Mouse (Mus musculus) embryonic facial prominence, embryonic 14.5 days (tissue): ENCODE results near the gene Rad9b. TPM values are rescaled to one million over a fixed set of nuclear protein-coding genes. Genes with fewer than 3 reads are reported as not detected.

ENCODE experiments used
- ATAC-seq: fragments of 200-750 bp; cut with Nextera tagmentation; 2 replicates; pipeline ENCODE4 v1.8.0; 2017; ENCODE audit warnings: low read depth, moderate number of reproducible peaks, moderate TSS enrichment
- DNase-seq: peaks from one replicate; pipeline ENCODE4 v3.0.0-alpha.2; 2015; ENCODE audit warnings: low spot score
- H3K27ac ChIP-seq: fragments of 300-500 bp; sonication (generic); replicated peaks from 2 replicates; pipeline ENCODE4 v1.5.1; 2014; ENCODE audit warnings: low read depth, mild to moderate bottlenecking, low read length, moderate library complexity
- H3K27me3 ChIP-seq: fragments of 300-500 bp; sonication (generic); replicated peaks from 2 replicates; pipeline ENCODE4 v1.6.1; 2014; ENCODE audit warnings: low read length; ENCODE audit not compliant: control insufficient read depth, insufficient read depth
- H3K36me3 ChIP-seq: fragments of 300-500 bp; sonication (generic); 2 replicates; pipeline ENCODE4 v1.6.1; 2014; ENCODE audit warnings: low read length, mixed read lengths; ENCODE audit not compliant: control insufficient read depth, insufficient read depth
- H3K4me1 ChIP-seq: fragments of 300-500 bp; sonication (generic); 2 replicates; pipeline ENCODE4 v1.6.1; 2014; ENCODE audit warnings: antibody characterized with exemption, low read length; ENCODE audit not compliant: control insufficient read depth, insufficient read depth
- H3K4me2 ChIP-seq: fragments of 300-500 bp; sonication (generic); 2 replicates; pipeline ENCODE4 v1.6.1; 2014; ENCODE audit warnings: low read depth, mild to moderate bottlenecking, low read length, moderate library complexity, mixed read lengths
- H3K4me3 ChIP-seq: fragments of 300-500 bp; sonication (generic); 2 replicates; pipeline ENCODE4 v1.5.1; 2014; ENCODE audit warnings: low read depth, mild to moderate bottlenecking, low read length
- H3K9ac ChIP-seq: fragments of 300-500 bp; sonication (generic); 2 replicates; pipeline ENCODE4 v1.6.1; 2014; ENCODE audit warnings: low read depth, mild to moderate bottlenecking, low read length, moderate library complexity, mixed read lengths
- H3K9me3 ChIP-seq: fragments of 300-500 bp; sonication (generic); 2 replicates; pipeline ENCODE4 v1.6.1; 2016; ENCODE audit warnings: low read length; ENCODE audit not compliant: control insufficient read depth
- WGBS: fragments of 180-500 bp; shearing (Covaris S2); extraction: QIAGEN DNeasy Blood & Tissue Kit; methylation state at CpG from one replicate; pipeline ENCODE4 v1.1.7; 2014; 5-methylcytosine and 5-hydroxymethylcytosine counted together
- polyA plus RNA-seq: library from polyadenylated mRNA; unstranded; fragments of >200 nt; fragmentation: Nextera tagmentation; extraction: Ambion mirVana; gene quantifications from 2 replicates; pipeline ENCODE4 v1.2.1, GENCODE M21; 2014

Gene Rad9b
- polyA plus RNA-seq, 1 experiment from 2014 or later = 8.0 TPM

DNA sequence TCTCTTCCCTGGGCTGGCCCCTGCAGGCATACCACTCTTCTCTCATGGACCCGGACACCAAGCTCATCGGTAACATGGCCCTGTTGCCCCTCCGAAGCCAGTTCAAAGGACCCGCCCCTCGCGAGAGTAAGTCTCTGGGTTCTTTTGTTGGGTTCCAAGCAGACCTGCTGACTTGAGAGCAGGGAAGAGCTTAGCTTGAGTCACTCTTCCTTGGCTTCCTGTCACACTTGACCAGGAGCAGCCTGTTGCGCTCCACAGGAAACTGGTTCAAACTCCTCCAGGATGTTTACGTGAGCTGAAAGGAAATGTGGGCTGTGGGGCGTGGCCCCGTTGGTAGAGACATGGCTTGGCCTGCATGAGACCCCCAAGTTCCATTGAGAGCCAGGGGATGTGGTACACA is 42.8 kb upstream of the Rad9b start:
- peaks cover 41% of the 10 kb centered on the region for H3K36me3 ChIP-seq
- H3K27ac ChIP-seq = no peak overlapping the region; the same call in 1 of the 2 replicates
- ATAC-seq (no peak), DNase-seq (peak; percentile 43)
- no peaks in the 10 kb centered on the region for H3K9me3 ChIP-seq
- H3K4me3 ChIP-seq = no peak overlapping the region
- 91% methylated on average over 10 of the region's 10 CpGs for WGBS
- no peak overlapping the region for H3K4me2 ChIP-seq
- H3K4me1 ChIP-seq = peaks cover 9% of the 10 kb centered on the region; the same call in 1 of the 2 replicates
- H3K27me3 ChIP-seq = no peaks in the 10 kb centered on the region
- no peak overlapping the region for H3K9ac ChIP-seq

- no peak for ATAC-seq
These were observed 39.9 kb upstream of the Rad9b start for GRCm38 (mm10) chr5:122393887-122394286.

DNA sequence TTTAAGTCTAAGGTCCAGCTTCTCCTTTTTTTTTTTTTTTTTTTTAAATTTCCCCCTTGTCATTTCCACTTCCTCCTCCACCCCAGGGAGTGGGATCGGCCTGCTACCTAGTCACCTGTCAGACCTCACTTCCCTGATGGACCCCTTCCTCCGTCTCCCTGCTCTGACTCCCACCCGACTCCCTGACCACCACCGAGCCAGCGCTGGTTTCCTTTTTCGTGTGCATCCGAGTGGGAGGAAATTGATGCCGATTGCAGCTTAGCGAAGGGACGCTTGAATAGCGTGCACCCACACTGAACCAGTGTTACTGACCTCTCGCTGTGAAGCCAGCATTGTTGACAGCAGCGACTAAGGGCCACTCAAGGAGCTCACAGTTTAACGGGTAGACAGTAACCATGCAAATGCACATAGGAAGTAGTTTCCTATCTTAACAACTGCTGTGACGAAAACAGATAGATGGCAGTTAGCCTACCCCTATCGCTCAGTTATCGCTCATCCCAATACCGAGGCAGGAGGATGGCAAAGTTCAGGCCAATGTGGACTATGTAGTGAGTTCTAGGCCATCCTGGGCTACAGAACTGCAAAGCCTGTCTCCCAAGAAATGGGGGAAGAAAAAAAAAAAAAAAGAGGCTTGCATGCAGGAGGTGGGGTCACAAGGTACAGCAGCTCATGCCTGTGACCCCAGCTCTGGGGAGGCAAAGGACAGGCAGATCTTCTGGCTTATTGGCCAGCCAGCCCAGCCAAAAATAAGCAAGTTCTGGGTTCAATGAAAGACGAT is 38.4 kb upstream of the Rad9b start:
- Histone ChIP-seq H3K4me2 (peak overlapping the region; percentile 77), H3K4me1 (peaks cover 9% of the 10 kb centered on the region; the same call in 1 of the 2 replicates), H3K9me3 (no peaks in the 10 kb centered on the region), H3K27ac (peak overlapping the region; percentile 72; the same call in 1 of the 2 replicates), H3K9ac (peak overlapping the region; percentile 93), H3K36me3 (peaks cover 11% of the 10 kb centered on the region), H3K4me3 (peak overlapping the region; percentile 91), H3K27me3 (no peaks in the 10 kb centered on the region)
- DNase-seq (no peak), ATAC-seq (peak; percentile 24; the same call in 1 of the 2 replicates)
- 17% methylated on average over 19 of the region's 19 CpGs for WGBS

More at GRCm38 (mm10) chr5:122393887-122394286, 39.9 kb upstream of the Rad9b start:
- H3K27ac ChIP-seq = no peak overlapping the region
- no peak overlapping the region for H3K4me3 ChIP-seq
- H3K4me2 ChIP-seq = no peak overlapping the region
- DNase-seq = peak; percentile 58
- no peaks in the 10 kb centered on the region for H3K27me3 ChIP-seq
- no peaks in the 10 kb centered on the region for H3K9me3 ChIP-seq
- H3K36me3 ChIP-seq = peaks cover 18% of the 10 kb centered on the region
- H3K9ac ChIP-seq = no peak overlapping the region
- WGBS = 58% methylated on average over 2 of the region's 2 CpGs
- peaks cover 9% of the 10 kb centered on the region; the same call in 1 of the 2 replicates for H3K4me1 ChIP-seq

DNA sequence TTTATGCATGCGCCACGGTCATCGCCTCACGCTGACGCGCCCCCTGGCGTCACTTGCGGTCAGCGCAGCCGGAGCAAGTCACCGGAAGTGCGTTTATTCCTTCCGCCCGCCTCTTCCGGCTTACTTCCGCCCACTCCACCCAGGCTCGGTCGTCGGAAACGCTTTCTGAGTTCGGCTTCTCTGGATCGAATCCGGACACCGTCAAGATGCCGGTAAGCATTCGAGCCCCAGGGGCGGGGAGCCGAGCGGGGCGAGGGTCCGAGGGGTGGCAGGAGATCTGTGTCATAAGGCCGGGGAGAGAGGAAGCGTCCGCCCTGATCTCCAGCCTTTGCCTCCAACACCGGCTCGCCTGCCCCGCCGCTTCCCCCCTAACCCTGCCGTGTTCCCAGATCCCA is 37.8 kb upstream of the Rad9b start, which contains the start of gene Arpc3:
Gene Arpc3, plus strand, starts transcription at position 93 of the 395 bp plus-strand sequence.
- peak; percentile 93 for DNase-seq
- peak within 1 kb of the TSS; percentile 72 for H3K27ac ChIP-seq
- H3K4me1 ChIP-seq = peaks cover 9% of the 10 kb centered on the region; the same call in 1 of the 2 replicates
- peaks cover 5% of the 10 kb centered on the region for H3K36me3 ChIP-seq
- H3K4me2 ChIP-seq = peak within 1 kb of the TSS; percentile 77
- peak within 1 kb of the TSS; percentile 91 for H3K4me3 ChIP-seq
- WGBS = under 1% methylated on average over 37 of the region's 39 CpGs
- peak within 1 kb of the TSS; percentile 93 for H3K9ac ChIP-seq
- ATAC-seq = peak; percentile 95
- no peaks in the 10 kb centered on the region for H3K9me3 ChIP-seq
- no peaks in the 10 kb centered on the region for H3K27me3 ChIP-seq

GRCm38 (mm10) chr5:122391178-122391785 is 37.2 kb upstream of the Rad9b start:
- Histone ChIP-seq H3K9ac (peak overlapping the region; percentile 93; the same call in 1 of the 2 replicates), H3K4me2 (peak overlapping the region; percentile 77), H3K27ac (no peak overlapping the region), H3K4me3 (peak overlapping the region; percentile 91), H3K27me3 (no peaks in the 10 kb centered on the region), H3K4me1 (peaks cover 9% of the 10 kb centered on the region; the same call in 1 of the 2 replicates), H3K36me3 (0 out of 2 replicates have a peak, but pooled peaks cover under 1% of the 10 kb centered on the region), H3K9me3 (no peaks in the 10 kb centered on the region)
- DNase-seq (no peak), ATAC-seq (no peak)
- 53% methylated on average over 15 of the region's 16 CpGs for WGBS

GRCm38 (mm10) chr5:122390671-122391070 is 36.6 kb upstream of the Rad9b start:
- no peak for DNase-seq
- H3K27me3 ChIP-seq = no peaks in the 10 kb centered on the region
- H3K9me3 ChIP-seq = no peaks in the 10 kb centered on the region
- ATAC-seq = no peak
- H3K4me1 ChIP-seq = peaks cover 9% of the 10 kb centered on the region; the same call in 1 of the 2 replicates
- H3K27ac ChIP-seq = no peak overlapping the region
- H3K4me2 ChIP-seq = no peak overlapping the region
- no peak overlapping the region for H3K9ac ChIP-seq
- H3K4me3 ChIP-seq = no peak overlapping the region
- no peaks in the 10 kb centered on the region for H3K36me3 ChIP-seq

GRCm38 (mm10) chr5:122390006-122390405 is 36.0 kb upstream of the Rad9b start:
- ATAC-seq (no peak), DNase-seq (no peak)
- Histone ChIP-seq H3K36me3 (no peaks in the 10 kb centered on the region), H3K9me3 (no peaks in the 10 kb centered on the region), H3K4me2 (no peak overlapping the region), H3K27ac (no peak overlapping the region), H3K9ac (no peak overlapping the region), H3K27me3 (no peaks in the 10 kb centered on the region), H3K4me3 (no peak overlapping the region), H3K4me1 (peaks cover 9% of the 10 kb centered on the region; the same call in 1 of the 2 replicates)
- 94% methylated on average over 5 of the region's 5 CpGs for WGBS

DNA sequence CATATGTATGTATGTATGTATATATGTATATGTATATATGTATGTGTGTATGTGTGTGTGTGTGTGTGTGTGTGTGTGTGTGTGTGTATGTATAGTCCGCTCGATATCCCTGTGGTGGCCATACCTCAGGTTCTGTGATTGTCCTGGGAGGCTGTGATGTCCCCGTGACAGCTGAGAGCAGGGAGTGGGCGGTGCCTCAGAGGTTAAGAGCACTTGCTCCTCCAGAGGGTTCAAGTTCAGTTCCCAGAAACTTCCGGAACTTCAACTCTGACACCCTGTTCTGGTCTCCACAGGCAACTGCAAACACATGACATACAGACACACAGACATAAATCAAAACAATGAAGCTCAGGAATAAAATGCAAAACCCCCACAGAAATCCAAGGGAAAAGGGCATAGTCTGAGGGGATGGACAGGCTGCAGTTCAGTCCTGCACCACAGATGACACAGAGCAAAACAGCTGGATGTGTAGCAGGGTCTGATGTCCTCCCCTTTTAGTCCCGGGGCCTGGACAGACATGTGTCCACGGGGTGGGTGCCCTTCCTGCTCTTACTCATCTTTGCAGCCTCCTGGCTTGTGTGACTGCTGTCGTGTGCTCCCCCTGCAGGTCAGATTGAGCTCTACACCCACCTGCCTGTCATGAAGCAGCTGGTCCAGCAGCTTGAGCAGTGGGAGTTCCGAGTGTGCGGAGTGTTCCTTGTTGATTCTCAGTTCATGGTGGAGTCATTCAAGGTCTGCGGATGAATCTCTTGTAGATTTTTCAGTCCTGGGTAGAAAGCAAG is 25.5 kb upstream of the Rad9b start:
- no peaks in the 10 kb centered on the region for H3K4me1 ChIP-seq
- H3K9ac ChIP-seq = no peak overlapping the region
- WGBS = 54% methylated on average over 11 of the region's 11 CpGs
- DNase-seq (peak; percentile 63), ATAC-seq (peak; percentile 74)
- no peaks in the 10 kb centered on the region for H3K9me3 ChIP-seq
- H3K27ac ChIP-seq = no peak overlapping the region
- no peak overlapping the region for H3K4me2 ChIP-seq
- H3K36me3 ChIP-seq = peaks cover 55% of the 10 kb centered on the region
- no peaks in the 10 kb centered on the region for H3K27me3 ChIP-seq
- H3K4me3 ChIP-seq = no peak overlapping the region
